Mouse (Mus musculus) kidney, adult 10 weeks (tissue): ENCODE data around the gene Ascc2. TPM values are rescaled to one million over a fixed set of nuclear protein-coding genes. Genes with fewer than 3 reads are reported as not detected.

ENCODE experiments used
- polyA plus RNA-seq: library from polyadenylated mRNA; stranded (reverse); fragments of 350-450 nt; fragmentation: Illumina TruSeq; extraction: RNeasy Lipid Tissue Mini Kit (QIAGEN cat#74804); gene quantifications from one replicate; pipeline ENCODE4 v1.2.3, GENCODE M21; 2014; ENCODE audit warnings: low read depth, low replicate concordance

Gene Ascc2
- 11.2 TPM for polyA plus RNA-seq

DNA sequence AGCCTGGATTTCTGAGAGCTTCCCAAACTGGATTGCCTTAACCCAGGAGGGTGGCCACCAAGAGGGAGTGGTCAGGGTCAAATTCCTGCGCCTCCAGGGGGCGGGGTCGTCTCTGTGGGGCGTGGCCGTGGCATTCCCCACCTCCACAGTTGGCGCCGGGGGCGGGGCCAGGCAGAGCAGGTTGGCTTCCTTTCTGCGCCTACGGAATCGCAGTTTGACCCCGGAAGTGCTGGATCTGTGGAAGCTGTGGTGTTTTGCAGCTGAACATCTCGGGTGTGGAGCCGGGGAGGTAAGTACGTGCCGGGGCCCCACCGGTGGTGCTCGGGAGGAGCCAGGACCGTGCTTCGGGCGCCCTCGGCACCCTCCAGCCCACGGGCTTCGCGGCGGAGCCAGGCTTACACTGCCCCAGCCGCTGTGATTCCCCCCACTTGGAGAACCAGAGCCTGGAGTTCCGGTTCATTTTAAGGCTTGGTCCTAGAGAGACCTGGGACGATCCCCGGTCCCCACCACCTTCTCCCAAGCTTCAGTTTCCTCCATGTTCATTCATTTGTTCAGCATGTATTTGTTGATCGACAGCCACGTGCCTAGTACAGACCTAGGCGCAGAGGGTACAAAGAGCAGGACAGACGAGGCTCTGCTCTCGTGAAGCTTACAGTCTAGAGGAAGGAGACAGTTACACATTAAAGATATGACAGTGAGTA lies at the start of gene Ascc2:
Gene Ascc2 (plus strand): TSS at position 214 of the 701 bp plus-strand sequence.

DNA sequence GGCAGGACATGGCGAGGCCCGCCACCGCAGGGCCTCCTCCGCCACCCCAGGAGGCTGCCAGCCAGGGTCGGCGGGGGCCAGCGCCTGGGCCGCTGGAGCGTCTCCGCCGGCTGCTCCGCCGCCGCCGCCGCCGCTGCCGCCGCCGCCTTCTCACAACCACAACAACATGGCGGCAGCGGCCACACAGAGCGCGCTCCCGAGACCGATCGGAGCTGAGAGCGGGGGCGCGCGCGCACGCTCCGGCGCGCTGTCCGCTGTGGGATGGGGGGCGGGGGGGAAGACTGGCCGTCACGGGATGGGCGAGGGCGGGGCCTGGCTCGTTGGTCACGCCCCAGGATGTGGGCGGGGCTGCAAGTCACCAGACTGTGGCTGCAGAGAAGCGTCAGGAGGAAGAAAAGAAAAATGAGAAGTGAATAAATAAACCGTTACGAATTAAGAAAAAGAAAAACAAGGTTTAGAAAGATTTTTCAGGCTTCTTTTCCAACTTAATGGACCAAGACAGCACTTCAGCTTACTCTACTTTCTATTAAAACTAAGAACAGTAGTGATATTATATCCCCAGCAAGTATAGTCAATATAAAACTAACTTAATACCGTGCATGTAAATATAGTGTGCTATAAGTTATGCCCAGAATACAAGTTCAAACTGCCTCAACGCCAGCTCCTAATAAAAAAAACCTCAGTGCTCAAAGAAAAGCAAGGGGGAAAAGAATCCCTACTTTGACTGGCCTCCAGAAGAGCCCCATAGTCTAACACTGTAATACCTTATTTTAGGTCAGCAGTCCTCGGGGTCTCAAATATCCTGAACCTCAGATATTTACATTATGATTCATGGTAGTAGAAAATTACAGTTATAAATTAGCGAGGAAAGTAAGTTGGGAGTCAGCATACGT lies 42.7 kb upstream of the Ascc2 start, which contains the start of gene Mtmr3:
Gene Mtmr3 (minus strand): TSS at position 256 of the 893 bp plus-strand sequence.

DNA sequence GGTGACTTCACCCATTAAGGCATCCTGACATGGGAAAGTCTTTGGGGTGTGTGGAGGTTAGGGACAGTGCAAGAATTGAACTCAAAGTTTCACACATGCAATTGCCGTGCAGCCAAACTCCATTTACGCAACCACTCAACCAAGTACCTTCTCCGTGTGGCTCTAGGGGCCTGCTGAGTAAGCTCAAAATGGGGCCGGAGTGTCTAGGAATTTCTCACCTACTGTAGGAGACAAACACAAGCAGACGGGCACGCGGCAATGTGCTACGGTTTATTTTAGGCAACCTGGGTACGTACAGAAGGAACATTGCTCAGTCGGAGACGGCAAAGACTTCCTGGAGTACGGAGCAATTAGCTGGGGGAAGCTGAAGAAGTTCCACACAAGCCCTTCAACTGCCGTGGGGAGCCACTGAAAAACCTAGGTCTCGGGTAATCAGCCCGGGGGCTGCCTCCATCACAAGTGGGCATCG lies 17.5 kb upstream of the Ascc2 start, which contains the start of gene Gm11032:
Gene Gm11032 (plus strand): TSS at position 51 of the 469 bp plus-strand sequence.

DNA sequence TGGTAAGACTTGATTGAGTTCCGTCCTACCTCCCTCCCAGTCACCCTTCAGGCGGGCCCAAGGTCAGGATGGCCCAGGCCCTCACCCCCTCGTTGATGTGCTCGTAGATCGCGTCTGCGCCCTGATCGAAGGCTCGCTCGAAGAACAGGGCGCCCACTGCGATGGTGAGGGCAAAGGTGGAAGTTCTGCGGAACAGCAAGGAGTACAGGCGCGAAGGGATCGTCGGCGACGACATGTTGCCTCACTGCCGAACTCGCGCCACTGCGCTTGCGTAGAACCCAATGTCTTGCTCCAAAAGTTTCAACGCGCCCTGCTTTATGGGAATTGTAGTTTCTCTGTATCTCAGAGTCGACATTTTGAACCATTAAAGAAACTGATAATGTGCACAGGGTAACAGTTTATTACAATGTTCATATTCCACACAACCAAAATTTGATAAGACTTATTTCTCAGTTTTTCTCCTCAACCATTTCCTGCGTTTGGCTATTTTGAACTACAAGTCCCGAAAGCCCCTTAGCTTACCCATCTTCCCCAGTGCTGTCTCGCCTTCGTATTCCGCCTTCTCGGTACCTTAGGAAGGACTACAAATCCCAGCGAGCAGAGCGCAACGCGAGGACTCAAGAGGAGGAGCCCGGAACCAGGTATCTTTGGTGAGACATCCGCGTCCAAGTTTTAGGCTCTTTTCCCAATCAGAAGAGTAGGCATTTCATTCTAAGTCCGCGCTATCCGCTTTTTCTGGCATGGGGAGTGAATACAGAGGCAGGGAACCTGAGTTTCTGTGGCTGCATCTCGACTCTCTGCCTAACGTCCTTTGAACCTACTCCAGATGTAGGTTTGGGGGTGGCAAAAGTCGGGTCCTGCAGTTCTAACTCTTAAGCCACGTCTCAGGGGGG lies 66.8 kb downstream of the Ascc2 start, which contains the start of the genes Uqcr10 and Zmat5:
Gene Uqcr10 (minus strand): TSS at position 271 of the 893 bp plus-strand sequence.
Gene Zmat5 (plus strand): TSS at position 607 of the 893 bp plus-strand sequence.

Other genes starting within 250 kb of the Ascc2 start
- not detected for gene Hormad2, start 196.6 kb upstream of the Ascc2 start, polyA plus RNA-seq
- gene Mtmr3, start 42.9 kb upstream of the Ascc2 start, polyA plus RNA-seq, result 18.0 TPM
- not detected for gene Gm11032, start 17.7 kb upstream of the Ascc2 start, polyA plus RNA-seq
- gene Uqcr10, start 66.6 kb downstream of the Ascc2 start, polyA plus RNA-seq, result 56.3 TPM
- not detected for gene Zmat5, start 66.9 kb downstream of the Ascc2 start, polyA plus RNA-seq
- gene Cabp7, start 109.0 kb downstream of the Ascc2 start, polyA plus RNA-seq, result not detected
- gene Nf2, start 211.8 kb downstream of the Ascc2 start, polyA plus RNA-seq, result 109 TPM
- 117 TPM for gene Nipsnap1, start 236.2 kb downstream of the Ascc2 start, polyA plus RNA-seq